Mouse (Mus musculus): ENCODE measurements around the gene Nfat5. TPM values are rescaled to one million over a fixed set of nuclear protein-coding genes. Genes with fewer than 3 reads are reported as not detected.

Nfat5 gene
- polyA plus RNA-seq (2012; rRNA removed; ENCODE audit: low replicate concordance): 16.6 and 28.8 TPM in 2 replicates

GRCm38 (mm10) chr8:107292928-107293601, at the start of gene Nfat5:
TSS of gene Nfat5 (plus strand) at chr8:107293470.

DNA sequence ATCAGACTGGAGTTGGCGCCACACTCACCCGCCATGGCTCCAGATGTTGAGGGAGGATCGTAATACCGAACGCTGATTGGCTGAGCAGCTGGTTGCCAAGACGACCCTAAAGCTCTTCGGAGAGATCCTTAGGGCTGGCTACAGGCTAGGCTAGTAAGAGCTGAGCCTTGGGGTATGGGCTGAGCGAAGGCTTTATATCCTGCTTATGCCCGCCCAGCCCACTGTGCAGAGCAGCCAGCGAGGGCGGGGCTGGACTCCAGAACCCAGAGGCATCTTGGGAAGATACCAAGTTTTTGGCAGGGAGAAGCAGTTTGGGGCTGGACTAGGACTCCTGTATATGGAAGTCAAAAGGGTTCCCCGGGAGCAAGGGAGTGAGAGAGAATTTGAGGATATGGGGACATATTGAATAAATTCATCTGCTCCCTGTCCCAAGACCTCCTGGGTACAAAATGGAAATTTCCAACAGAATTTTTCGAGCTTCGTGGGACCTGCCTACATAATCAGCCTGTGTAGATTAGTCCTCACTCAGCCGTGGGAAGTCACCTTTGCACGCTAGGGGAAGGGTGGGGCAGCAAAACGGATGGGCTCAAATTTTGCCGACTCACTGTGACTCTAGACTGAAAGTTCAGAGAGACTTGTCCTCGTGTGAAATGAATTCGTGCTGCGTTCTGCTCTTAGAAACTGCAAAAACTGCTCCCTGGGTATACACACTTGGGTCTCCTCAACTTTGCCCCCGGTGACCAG, 109.9 kb downstream of the Nfat5 start, which contains the start of gene Nqo1:
TSS of gene Nqo1 (minus strand) at position 169 of the 744 bp plus-strand sequence.

DNA sequence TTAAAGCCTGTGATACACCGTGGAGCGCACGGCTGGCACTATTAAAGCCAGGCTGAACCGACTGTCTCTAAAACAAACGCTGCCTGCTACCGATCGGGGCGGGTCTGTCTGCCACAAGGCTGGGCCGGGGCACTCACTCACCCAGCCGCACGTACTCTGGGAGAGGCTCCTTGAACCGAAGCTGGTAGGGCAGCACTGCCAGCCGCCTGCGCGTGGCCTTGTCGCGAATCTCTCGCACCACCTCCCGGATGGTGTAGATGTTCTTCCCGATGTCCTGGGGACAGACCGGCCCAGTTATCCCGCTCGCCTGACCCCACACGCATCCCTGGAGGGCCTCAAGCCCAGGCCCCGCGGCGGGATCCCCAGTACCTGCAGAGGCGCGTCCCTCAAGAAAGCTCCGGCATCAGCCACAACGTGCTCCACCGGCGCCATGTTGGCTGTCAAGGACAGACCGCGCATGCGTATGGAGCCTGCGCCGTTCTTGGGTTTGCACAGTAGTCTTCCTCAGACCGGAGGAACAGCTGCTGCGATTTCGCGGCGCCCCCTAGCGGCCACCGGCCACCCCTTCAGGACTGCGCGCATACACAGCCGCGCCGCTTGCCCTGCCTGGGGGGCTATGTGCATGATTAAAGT, 131.4 kb downstream of the Nfat5 start, which contains the start of gene Nob1:
TSS of gene Nob1 (minus strand) at position 455 of the 633 bp plus-strand sequence.

Other genes with a start within 250 kb of the Nfat5 start
- gene Pdf, start 244.9 kb upstream of the Nfat5 start, polyA plus RNA-seq (2012; rRNA removed; ENCODE audit: low replicate concordance): 27.9 and 65.8 TPM in 2 replicates
- gene Cog8, start 236.8 kb upstream of the Nfat5 start, polyA plus RNA-seq (2012; rRNA removed; ENCODE audit: low replicate concordance): 32.9 and 46.9 TPM in 2 replicates
- gene Nip7, start 236.6 kb upstream of the Nfat5 start, polyA plus RNA-seq (2012; rRNA removed; ENCODE audit: low replicate concordance): 18.2 and 18.7 TPM in 2 replicates
- not detected in 2 replicates for gene Tmed6, start 227.8 kb upstream of the Nfat5 start, polyA plus RNA-seq (2012; rRNA removed; ENCODE audit: low replicate concordance)
- 7.1 and 12.2 TPM in 2 replicates for gene Terf2, start 196.9 kb upstream of the Nfat5 start, polyA plus RNA-seq (2012; rRNA removed; ENCODE audit: low replicate concordance)
- gene Cyb5b, start 142.8 kb upstream of the Nfat5 start, polyA plus RNA-seq (2012; rRNA removed; ENCODE audit: low replicate concordance): 106 and 141 TPM in 2 replicates
- gene Nqo1, start 109.7 kb downstream of the Nfat5 start, polyA plus RNA-seq (2012; rRNA removed; ENCODE audit: low replicate concordance): 3.2 and 7.9 TPM in 2 replicates
- 20.6 and 22.1 TPM in 2 replicates for gene Nob1, start 131.6 kb downstream of the Nfat5 start, polyA plus RNA-seq (2012; rRNA removed; ENCODE audit: low replicate concordance)
- gene Wwp2, start 142.9 kb downstream of the Nfat5 start, polyA plus RNA-seq (2012; rRNA removed; ENCODE audit: low replicate concordance): 34.2 and 34.6 TPM in 2 replicates